Mouse (Mus musculus) lung, embryonic 15.5 days (tissue): ENCODE data around the gene Tbc1d23. TPM values are rescaled to one million over a fixed set of nuclear protein-coding genes. Genes with fewer than 3 reads are reported as not detected.

Experiments
- ATAC-seq: fragments of 200-750 bp; cut with Nextera tagmentation; 2 replicates; pipeline ENCODE4 v1.8.0; 2017; ENCODE audit warnings: moderate number of reproducible peaks, borderline replicate concordance; ENCODE audit not compliant: low FRiP score, low TSS enrichment; ENCODE audit errors: extremely low read depth
- H3K27ac ChIP-seq: fragments of 300-500 bp; sonication (generic); 2 replicates; pipeline ENCODE4 v1.5.1; 2015; ENCODE audit warnings: moderate library complexity, mild to moderate bottlenecking, inconsistent platforms
- H3K27me3 ChIP-seq: fragments of 300-500 bp; sonication (generic); 2 replicates; pipeline ENCODE4 v1.6.1; 2015; ENCODE audit warnings: inconsistent platforms
- H3K36me3 ChIP-seq: fragments of 300-500 bp; sonication (generic); 2 replicates; pipeline ENCODE4 v1.6.1; 2015; ENCODE audit warnings: inconsistent platforms
- H3K4me1 ChIP-seq: fragments of 300-500 bp; sonication (generic); 2 replicates; pipeline ENCODE4 v1.6.1; 2015; ENCODE audit warnings: inconsistent platforms
- H3K4me2 ChIP-seq: fragments of 300-500 bp; sonication (generic); 2 replicates; pipeline ENCODE4 v1.6.1; 2015; ENCODE audit warnings: inconsistent platforms, mild to moderate bottlenecking, moderate library complexity
- H3K4me3 ChIP-seq: fragments of 300-500 bp; sonication (generic); 2 replicates; pipeline ENCODE4 v1.5.1; 2015; ENCODE audit warnings: mild to moderate bottlenecking, inconsistent platforms
- H3K9ac ChIP-seq: fragments of 300-500 bp; sonication (generic); 2 replicates; pipeline ENCODE4 v1.6.1; 2015; ENCODE audit warnings: inconsistent platforms
- H3K9me3 ChIP-seq: fragments of 300-500 bp; sonication (generic); 2 replicates; pipeline ENCODE4 v1.6.1; 2016; ENCODE audit warnings: inconsistent platforms
- WGBS: fragments of 180-500 bp; shearing (Covaris S2); methylation state at CpG from one replicate; pipeline ENCODE4 v1.1.7; 2015; 5-methylcytosine and 5-hydroxymethylcytosine counted together
- polyA plus RNA-seq: library from polyadenylated mRNA; unstranded; fragments of >200 nt; fragmentation: Nextera tagmentation; extraction: Ambion mirVana; gene quantifications from 2 replicates; pipeline ENCODE4 v1.2.1, GENCODE M21; 2015

The Tbc1d23 gene
- 22.5 and 23.0 TPM in 2 replicates for polyA plus RNA-seq

DNA sequence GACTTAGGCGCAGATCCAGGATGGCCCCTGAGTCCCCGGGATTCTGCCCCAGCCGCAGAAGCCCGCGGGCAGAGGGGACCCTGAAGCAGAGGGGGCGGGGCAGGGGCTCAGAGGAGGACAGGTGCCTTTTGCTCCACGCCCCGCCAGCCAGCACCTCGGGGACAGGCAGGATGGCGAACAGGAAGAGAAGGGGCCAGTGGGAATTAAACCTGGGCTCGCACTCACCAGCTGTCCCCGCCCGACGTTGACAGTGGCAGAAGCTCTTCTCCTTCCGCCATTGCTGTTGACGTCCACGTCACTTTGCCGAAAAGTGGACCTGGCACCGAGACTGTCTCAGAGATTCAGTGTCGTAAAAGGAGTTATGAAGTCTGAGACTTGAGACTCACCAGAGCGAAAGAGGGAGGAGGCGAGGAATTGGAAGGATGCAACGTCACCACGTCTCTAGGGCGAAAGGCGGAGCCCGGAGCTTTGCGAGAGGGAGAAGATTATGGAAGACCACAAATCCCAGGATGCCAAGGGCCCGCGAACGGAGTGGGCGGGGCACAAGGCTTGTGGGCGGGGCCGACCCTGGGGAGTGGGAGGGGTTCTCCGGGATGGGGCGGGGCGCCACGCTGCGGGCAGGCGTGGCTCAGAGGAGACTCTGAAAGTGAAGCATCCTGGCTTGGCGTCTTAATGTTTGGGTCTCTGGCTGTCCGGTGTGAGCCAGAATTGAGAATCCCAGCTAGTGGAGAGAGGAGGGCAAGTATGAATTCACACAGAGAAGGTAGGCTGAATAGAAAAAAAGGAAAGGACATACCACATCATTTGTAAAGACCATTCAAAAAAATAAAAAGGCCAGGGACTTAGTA is at the start of gene Tbc1d23:
TSS of gene Tbc1d23 (minus strand) at position 416 of the 848 bp plus-strand sequence.
- Histone ChIP-seq H3K9ac (peak within 1 kb of the TSS; percentile 74), H3K9me3 (no peaks in the 10 kb centered on the region), H3K4me2 (peak within 1 kb of the TSS; percentile 59), H3K27ac (peak within 1 kb of the TSS; percentile 71), H3K4me3 (peak within 1 kb of the TSS; percentile 97), H3K4me1 (peaks cover 10% of the 10 kb centered on the region), H3K36me3 (no peaks in the 10 kb centered on the region), H3K27me3 (no peaks in the 10 kb centered on the region)
- peak; percentile 99 for ATAC-seq
- WGBS = under 1% methylated on average over 42 of the region's 42 CpGs

DNA sequence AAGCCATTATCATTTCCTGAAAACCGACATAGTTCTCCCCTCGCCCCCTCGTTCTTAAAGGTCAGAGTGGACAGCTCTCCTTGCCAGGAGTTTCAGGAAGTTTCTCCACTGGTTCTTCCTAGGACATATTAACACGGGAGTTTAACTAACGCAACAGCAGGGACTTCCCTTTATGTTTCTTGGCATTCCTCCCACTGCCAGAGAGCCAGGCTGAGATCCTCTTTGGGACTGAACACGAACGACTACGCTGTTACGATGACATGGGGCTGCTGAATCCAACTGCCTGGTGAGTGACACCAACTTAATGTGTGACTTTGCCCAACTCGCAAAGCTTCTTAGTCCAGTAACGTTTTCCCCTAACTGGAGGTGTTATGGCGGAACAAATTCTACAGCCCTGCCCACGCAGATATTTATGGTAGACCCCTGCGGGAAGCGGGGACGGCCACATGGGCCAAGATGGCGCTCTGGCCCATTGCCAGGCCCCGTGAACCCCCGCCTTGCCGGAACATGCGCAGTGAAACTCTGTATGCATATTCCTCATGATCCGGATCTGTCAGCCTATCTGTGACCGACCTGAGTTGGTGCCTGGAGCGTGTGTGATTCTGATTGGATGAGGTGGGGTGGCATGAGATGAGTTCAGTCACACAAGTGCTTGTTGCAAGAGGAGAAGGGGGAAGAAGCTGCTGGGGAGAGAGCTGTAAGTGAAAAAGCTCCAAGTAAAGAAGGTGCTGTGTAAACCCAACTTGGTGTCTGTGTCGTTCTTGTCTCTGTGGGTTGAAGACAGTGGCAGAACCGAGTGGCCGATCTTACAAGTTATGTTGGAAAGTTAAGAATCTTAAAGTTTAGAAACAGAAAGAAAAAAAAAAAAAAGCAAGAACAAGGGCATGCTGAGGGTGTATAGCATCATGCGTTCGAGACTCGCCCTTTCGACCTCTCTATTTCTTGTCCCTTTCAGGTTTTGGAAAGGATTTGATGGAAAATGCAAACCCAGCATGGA is 49.2 kb upstream of the Tbc1d23 start:
- Histone ChIP-seq H3K4me1 (no peaks in the 10 kb centered on the region), H3K4me3 (no peak overlapping the region), H3K9me3 (no peaks in the 10 kb centered on the region), H3K27me3 (no peaks in the 10 kb centered on the region), H3K27ac (no peak overlapping the region), H3K4me2 (no peak overlapping the region), H3K36me3 (no peaks in the 10 kb centered on the region), H3K9ac (no peak overlapping the region)
- WGBS = 75% methylated on average over 31 of the region's 31 CpGs
- no peak for ATAC-seq

DNA sequence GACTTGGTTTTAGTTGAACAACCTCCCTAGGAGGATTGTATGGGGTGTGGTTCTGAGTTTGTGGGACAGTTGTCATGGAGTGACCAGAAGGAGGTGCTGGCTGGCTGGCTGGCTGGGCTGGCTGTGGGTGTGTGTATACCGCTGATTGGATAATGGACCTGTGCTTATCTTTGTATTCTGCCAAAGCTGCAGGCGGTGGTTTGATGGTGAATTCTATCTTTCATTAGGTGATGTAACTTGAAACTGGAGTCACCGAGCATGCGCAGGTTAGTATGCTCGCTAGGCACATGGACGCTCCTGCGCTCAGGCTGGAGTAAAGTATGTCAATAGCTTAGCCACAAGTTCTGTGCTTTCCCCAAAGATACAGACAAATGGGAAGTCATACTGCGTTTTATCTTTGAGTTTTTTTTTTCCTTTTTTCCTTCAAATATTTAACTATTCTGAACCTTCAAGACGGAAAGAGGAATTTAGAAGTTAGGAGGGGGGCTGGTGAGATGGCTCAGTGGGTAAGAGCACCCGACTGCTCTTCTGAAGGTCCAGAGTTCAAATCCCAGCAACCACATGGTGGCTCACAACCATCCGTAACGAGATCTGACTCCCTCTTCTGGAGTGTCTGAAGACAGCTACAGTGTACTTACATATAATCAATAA is 47.8 kb upstream of the Tbc1d23 start:
- H3K9me3 ChIP-seq = no peaks in the 10 kb centered on the region
- H3K27ac ChIP-seq = no peak overlapping the region
- no peak overlapping the region for H3K9ac ChIP-seq
- no peaks in the 10 kb centered on the region for H3K36me3 ChIP-seq
- WGBS = 76% methylated on average over 12 of the region's 12 CpGs
- no peaks in the 10 kb centered on the region for H3K27me3 ChIP-seq
- no peaks in the 10 kb centered on the region for H3K4me1 ChIP-seq
- no peak for ATAC-seq
- no peak overlapping the region for H3K4me3 ChIP-seq
- H3K4me2 ChIP-seq = no peak overlapping the region

DNA sequence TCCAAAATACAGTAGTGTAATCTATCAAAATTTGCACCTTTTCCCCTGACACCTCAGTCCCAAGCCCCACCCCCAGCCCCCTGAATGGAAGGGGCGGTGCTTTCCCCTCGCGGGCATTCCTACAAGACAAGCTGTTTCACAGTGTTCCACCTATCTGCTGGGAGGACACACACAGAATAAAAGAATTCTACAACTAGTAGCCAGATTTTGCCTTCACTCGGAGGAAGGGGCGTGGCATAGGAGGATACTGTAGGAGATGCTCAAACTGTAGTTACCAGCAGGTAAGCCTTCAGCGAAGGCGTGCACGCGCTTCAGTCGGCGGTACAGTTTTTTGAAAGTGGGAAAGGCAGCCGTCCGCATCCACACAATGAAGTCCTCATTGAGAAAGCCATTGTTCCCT is 38.4 kb upstream of the Tbc1d23 start:
- Histone ChIP-seq H3K27ac (no peak overlapping the region), H3K4me3 (no peak overlapping the region), H3K27me3 (no peaks in the 10 kb centered on the region), H3K36me3 (no peaks in the 10 kb centered on the region), H3K9me3 (no peaks in the 10 kb centered on the region), H3K4me2 (no peak overlapping the region), H3K4me1 (peaks cover 6% of the 10 kb centered on the region; the same call in 1 of the 2 replicates), H3K9ac (no peak overlapping the region)
- ATAC-seq = no peak
- WGBS = 92% methylated on average over 13 of the region's 13 CpGs

DNA sequence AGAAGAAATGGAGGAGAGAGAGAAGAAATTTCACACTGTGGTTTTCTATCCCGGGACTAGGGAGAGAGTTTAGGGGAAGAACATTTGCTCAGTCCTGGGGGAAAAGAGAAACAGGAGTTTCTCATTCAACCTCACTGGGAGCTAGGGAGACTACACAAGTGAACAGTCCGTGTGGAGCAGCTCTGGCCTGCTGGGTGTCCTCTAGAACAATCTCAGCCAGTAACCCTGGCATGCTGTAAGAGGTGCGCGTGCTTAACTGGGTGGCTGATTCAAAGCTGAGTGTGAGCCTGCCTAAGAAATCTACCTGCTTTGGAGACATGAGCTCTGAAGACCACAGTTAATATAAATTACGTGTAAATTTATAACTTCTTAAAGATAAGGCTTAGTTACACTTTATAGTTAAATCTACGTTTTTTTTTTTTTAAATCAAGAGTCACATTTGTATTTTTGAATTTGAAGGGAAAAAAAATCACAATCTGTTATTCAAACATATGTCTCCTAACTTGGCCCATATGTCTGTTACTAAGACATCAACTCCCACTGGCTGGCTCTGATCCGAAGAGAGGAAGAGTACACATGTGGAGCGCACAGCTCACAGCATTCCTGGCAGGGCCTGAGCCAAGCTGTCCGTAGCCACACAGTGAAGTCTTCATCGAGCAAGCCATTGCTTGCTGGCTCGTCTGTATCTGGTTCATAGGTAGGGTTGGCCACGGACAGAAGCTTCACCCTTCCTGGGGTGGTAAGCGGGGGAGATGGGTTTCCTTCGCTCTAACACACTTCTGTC is 36.9 kb upstream of the Tbc1d23 start:
- no peak overlapping the region for H3K4me2 ChIP-seq
- H3K27ac ChIP-seq = no peak overlapping the region
- H3K36me3 ChIP-seq = no peaks in the 10 kb centered on the region
- no peaks in the 10 kb centered on the region for H3K27me3 ChIP-seq
- no peak overlapping the region for H3K9ac ChIP-seq
- 79% methylated on average over 14 of the region's 14 CpGs for WGBS
- H3K9me3 ChIP-seq = no peaks in the 10 kb centered on the region
- no peak overlapping the region for H3K4me3 ChIP-seq
- ATAC-seq = no peak
- peaks cover 6% of the 10 kb centered on the region; the same call in 1 of the 2 replicates for H3K4me1 ChIP-seq

DNA sequence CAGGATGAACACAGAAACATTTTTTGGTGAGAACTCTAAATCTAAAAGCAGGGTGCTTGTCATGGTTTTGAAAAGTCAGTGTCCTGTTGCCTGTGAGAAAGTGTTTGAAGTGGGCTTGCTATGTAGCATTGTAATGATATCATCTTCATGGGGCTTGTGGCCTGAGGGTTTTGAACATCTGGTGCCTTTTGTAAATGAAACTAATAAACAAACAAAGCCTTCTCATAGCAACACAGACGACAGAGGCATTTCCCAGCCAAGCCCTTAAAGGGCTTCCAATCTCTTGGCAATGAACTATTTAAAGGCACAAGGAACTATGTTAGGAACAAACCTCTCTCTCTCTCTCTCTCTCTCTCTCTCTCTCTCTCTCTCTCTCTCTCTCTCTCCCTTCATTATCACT is 35.8 kb upstream of the Tbc1d23 start:
- 0% methylated on average over 1 of the region's 1 CpGs for WGBS
- no peak overlapping the region for H3K4me2 ChIP-seq

DNA sequence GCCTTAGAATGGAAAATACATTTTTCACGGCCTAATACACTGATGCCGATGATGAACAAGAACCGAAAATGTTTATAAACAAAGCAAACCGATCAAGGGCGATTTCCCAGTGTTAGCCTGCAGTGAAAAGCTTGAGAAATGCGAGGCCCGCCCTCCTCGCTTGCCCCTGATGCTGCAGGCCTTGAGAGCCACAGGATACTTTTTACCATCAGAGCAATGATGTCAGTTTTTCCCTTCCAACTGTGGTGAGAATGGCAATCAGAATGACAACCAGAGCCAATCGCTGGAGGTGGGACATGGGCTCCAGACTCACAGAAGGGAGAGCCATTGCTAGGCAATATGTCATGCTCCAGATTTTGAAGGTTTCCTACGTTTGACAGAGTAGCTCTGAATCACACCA is 28.8 kb upstream of the Tbc1d23 start:
- 73% methylated on average over 10 of the region's 10 CpGs for WGBS

More for the DNA sequence above, 35.8 kb upstream of the Tbc1d23 start:
- Histone ChIP-seq H3K27ac (0 out of 2 replicates have a peak overlapping the region, but pooled peaks have one; percentile 26), H3K9ac (no peak overlapping the region), H3K4me3 (no peak overlapping the region), H3K9me3 (no peaks in the 10 kb centered on the region), H3K27me3 (no peaks in the 10 kb centered on the region), H3K4me1 (peaks cover 6% of the 10 kb centered on the region; the same call in 1 of the 2 replicates), H3K36me3 (no peaks in the 10 kb centered on the region)
- peak; percentile 71; the same call in 1 of the 2 replicates for ATAC-seq

DNA sequence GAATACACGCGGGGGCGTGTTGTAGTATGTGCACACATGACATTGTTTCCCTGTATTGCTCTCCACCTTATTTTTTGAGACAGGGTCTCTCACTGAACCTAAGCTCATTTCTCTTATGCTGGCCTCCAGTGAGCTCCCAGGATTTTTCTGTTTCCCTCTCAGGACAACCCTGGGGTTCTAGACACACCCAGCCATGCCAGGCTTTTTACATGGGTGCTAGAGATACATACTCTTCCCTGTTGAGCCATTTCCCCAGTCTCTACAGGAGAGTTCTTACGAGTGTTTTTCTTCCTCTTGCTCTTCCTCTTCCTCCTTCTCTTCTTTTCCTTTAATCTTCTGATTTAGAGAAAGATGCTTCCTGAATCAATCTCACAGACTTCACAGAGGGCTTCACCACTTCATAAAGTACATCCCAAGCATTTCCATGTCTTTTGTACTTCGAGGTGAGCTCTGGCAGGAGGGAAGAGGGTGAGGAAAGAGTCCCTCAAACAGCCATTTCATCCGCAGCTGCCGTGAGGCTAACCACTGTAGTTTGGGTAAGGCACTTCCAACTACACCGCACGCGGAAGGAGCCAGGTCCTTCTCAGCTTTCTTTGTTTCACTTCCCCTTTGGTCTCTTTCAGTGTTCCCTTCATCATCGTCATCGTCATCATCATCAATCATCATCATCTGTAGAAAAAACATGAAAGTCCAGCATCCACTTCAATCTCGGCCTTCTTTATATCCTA is 28.2 kb upstream of the Tbc1d23 start:
- no peaks in the 10 kb centered on the region for H3K9me3 ChIP-seq
- 85% methylated on average over 13 of the region's 13 CpGs for WGBS
- H3K27ac ChIP-seq = no peak overlapping the region

More for the DNA sequence above, 28.8 kb upstream of the Tbc1d23 start:
- Histone ChIP-seq H3K4me3 (no peak overlapping the region), H3K4me1 (no peaks in the 10 kb centered on the region), H3K27me3 (no peaks in the 10 kb centered on the region), H3K9ac (no peak overlapping the region), H3K4me2 (no peak overlapping the region), H3K27ac (no peak overlapping the region), H3K9me3 (no peaks in the 10 kb centered on the region), H3K36me3 (no peaks in the 10 kb centered on the region)
- ATAC-seq = no peak

DNA sequence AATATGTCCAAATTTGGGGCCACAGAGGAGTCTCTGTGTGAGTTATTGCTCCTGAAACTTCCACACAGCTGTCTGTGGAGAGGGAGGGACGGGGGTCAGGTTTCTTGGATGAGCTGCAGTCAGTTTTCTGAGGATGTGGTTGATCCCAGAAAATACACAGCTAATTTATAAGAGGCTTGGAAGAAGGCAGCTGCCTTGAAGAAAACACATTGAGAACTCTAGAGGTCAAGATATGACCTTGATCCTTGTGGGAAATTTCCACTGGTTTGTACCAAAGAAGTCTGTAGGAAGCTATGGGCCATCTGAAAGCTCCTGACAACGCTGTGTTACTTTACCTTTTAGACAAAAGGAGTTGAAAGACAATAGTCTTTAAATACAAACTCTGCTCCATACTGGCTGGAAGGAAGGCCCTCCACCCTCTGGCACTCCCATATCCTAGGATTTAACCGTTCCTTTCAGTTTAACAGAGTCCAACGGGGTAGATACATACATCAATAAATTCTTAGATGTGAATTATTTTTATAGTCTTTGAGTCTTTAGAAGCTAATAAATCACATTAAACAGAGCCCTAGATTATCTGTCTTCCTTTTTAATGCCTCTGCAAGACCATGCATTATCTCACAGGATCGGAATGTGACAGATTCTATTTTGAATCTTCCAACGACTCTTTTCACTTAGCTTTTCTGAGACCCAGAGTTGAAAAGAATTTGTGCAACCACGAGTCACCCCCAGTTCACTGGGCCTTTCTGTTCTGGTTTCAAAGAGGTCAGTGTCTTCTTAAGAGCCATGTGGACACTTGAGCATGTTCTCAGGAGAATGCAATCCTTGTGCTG is 20.5 kb upstream of the Tbc1d23 start:
- H3K4me2 ChIP-seq = no peak overlapping the region
- no peak overlapping the region for H3K9ac ChIP-seq
- H3K36me3 ChIP-seq = no peaks in the 10 kb centered on the region
- 0 out of 2 replicates have a peak, but pooled peaks cover 8% of the 10 kb centered on the region for H3K4me1 ChIP-seq
- H3K27ac ChIP-seq = peak overlapping the region; percentile 42
- ATAC-seq = peak; percentile 73; the same call in 1 of the 2 replicates
- 19% methylated on average over 7 of the region's 7 CpGs for WGBS
- no peaks in the 10 kb centered on the region for H3K9me3 ChIP-seq
- no peak overlapping the region for H3K4me3 ChIP-seq
- H3K27me3 ChIP-seq = no peaks in the 10 kb centered on the region

More for the DNA sequence above, 28.2 kb upstream of the Tbc1d23 start:
- no peak for ATAC-seq
- Histone ChIP-seq H3K4me3 (no peak overlapping the region), H3K36me3 (no peaks in the 10 kb centered on the region), H3K27me3 (no peaks in the 10 kb centered on the region), H3K4me2 (no peak overlapping the region), H3K9ac (no peak overlapping the region), H3K4me1 (no peaks in the 10 kb centered on the region)
